Mouse (Mus musculus) heart, postnatal 0 days (tissue): ENCODE data around the gene Stard13. TPM values are rescaled to one million over a fixed set of nuclear protein-coding genes. Genes with fewer than 3 reads are reported as not detected.

Source experiments
- ATAC-seq: fragments of 200-750 bp; cut with Nextera tagmentation; 2 replicates; pipeline ENCODE4 v1.8.0; 2017; ENCODE audit warnings: low read depth, moderate number of reproducible peaks, moderate library complexity; ENCODE audit not compliant: insufficient read depth
- DNase-seq: peaks from one replicate; pipeline ENCODE4 v3.0.0-alpha.2; 2016; ENCODE audit warnings: low spot score
- H3K27ac ChIP-seq: fragments of 300-500 bp; sonication (generic); 2 replicates; pipeline ENCODE4 v1.5.1; 2014; ENCODE audit warnings: low read depth, mild to moderate bottlenecking
- H3K27me3 ChIP-seq: fragments of 300-500 bp; sonication (generic); 2 replicates; pipeline ENCODE4 v1.6.1; 2014; ENCODE audit warnings: low read length, mixed read lengths; ENCODE audit not compliant: control insufficient read depth, insufficient read depth
- H3K36me3 ChIP-seq: fragments of 300-500 bp; sonication (generic); replicated peaks from 2 replicates; pipeline ENCODE4 v1.6.1; 2014; ENCODE audit warnings: low read length, mixed read lengths; ENCODE audit not compliant: control insufficient read depth, insufficient read depth
- H3K4me1 ChIP-seq: fragments of 300-500 bp; sonication (generic); 2 replicates; pipeline ENCODE4 v1.6.1; 2014; ENCODE audit warnings: antibody characterized with exemption; ENCODE audit not compliant: control insufficient read depth, insufficient read depth
- H3K4me2 ChIP-seq: fragments of 300-500 bp; sonication (generic); 2 replicates; pipeline ENCODE4 v1.6.1; 2014; ENCODE audit warnings: low read depth, mild to moderate bottlenecking, low read length, moderate library complexity
- H3K4me3 ChIP-seq: fragments of 300-500 bp; sonication (generic); 2 replicates; pipeline ENCODE4 v1.5.1; 2014; ENCODE audit warnings: low read depth, low read length
- H3K9ac ChIP-seq: fragments of 300-500 bp; sonication (generic); replicated peaks from 2 replicates; pipeline ENCODE4 v1.6.1; 2014; ENCODE audit warnings: low read depth, low read length, mixed read lengths
- H3K9me3 ChIP-seq: fragments of 300-500 bp; sonication (generic); replicated peaks from 2 replicates; pipeline ENCODE4 v1.6.1; 2016; ENCODE audit warnings: low read length; ENCODE audit not compliant: control insufficient read depth
- CTCF ChIP-seq: IDR thresholded peaks from 2 replicates; pipeline ENCODE4 v1.5.1; 2016; ENCODE audit warnings: antibody characterized with exemption, control low read depth, low read depth
- EP300 ChIP-seq: IDR thresholded peaks from 2 replicates; pipeline ENCODE4 v1.6.1; 2016; ENCODE audit warnings: antibody characterized with exemption, low read depth
- WGBS: fragments of 180-500 bp; shearing (Covaris S2); extraction: QIAGEN DNeasy Blood & Tissue Kit; methylation state at CpG from one replicate; pipeline ENCODE4 v1.1.7; 2014; 5-methylcytosine and 5-hydroxymethylcytosine counted together
- polyA plus RNA-seq: library from polyadenylated mRNA; unstranded; fragments of >200 nt; fragmentation: Nextera tagmentation; extraction: Ambion mirVana; gene quantifications from 2 replicates; pipeline ENCODE4 v1.2.1, GENCODE M21; 2015
- total RNA-seq: library from RNA; depleted of rRNA; stranded (reverse); fragments of >200 nt; gene quantifications from 2 replicates; pipeline ENCODE4 v1.2.3, GENCODE M21; 2014; ENCODE audit warnings: low replicate concordance

Stard13 gene
- total and polyA plus RNA-seq, 2 experiments from 2014 or later = 3.3 to 10.6 TPM

- 67% methylated on average over 6 of the region's 6 CpGs for WGBS
- no peak for ATAC-seq
- H3K4me2 ChIP-seq = no peak overlapping the region
- H3K4me3 ChIP-seq = no peak overlapping the region
- H3K36me3 ChIP-seq = no peaks in the 10 kb centered on the region
- H3K27ac ChIP-seq = peak overlapping the region; percentile 65; the same call in 1 of the 2 replicates
- H3K9me3 ChIP-seq = no peaks in the 10 kb centered on the region
- H3K27me3 ChIP-seq = no peaks in the 10 kb centered on the region
- H3K9ac ChIP-seq = no peak overlapping the region
- no peak for TF ChIP-seq EP300
- TF ChIP-seq CTCF = no peak
- DNase-seq = no peak
- H3K4me1 ChIP-seq = peaks cover 30% of the 10 kb centered on the region
Observed at GRCm38 (mm10) chr5:151165381-151166016, 68.1 kb downstream of the Stard13 start.

GRCm38 (mm10) chr5:151164815-151165214, 68.8 kb downstream of the Stard13 start:
- 72% methylated on average over 4 of the region's 4 CpGs for WGBS
- no peaks in the 10 kb centered on the region for H3K27me3 ChIP-seq
- no peak overlapping the region for H3K4me3 ChIP-seq
- H3K27ac ChIP-seq = no peak overlapping the region; the same call in 1 of the 2 replicates
- peaks cover 33% of the 10 kb centered on the region for H3K4me1 ChIP-seq
- no peak overlapping the region for H3K4me2 ChIP-seq
- no peaks in the 10 kb centered on the region for H3K36me3 ChIP-seq
- no peak for DNase-seq
- H3K9me3 ChIP-seq = no peaks in the 10 kb centered on the region
- ATAC-seq = no peak
- TF ChIP-seq EP300 (no peak), CTCF (no peak)
- H3K9ac ChIP-seq = no peak overlapping the region

GRCm38 (mm10) chr5:151162642-151163041, 71.0 kb downstream of the Stard13 start:
- no peaks in the 10 kb centered on the region for H3K27me3 ChIP-seq
- no peak overlapping the region for H3K9ac ChIP-seq
- WGBS = 92% methylated on average over 3 of the region's 3 CpGs
- peaks cover 33% of the 10 kb centered on the region for H3K4me1 ChIP-seq
- no peaks in the 10 kb centered on the region for H3K9me3 ChIP-seq
- H3K4me3 ChIP-seq = no peak overlapping the region
- no peak for ATAC-seq
- TF ChIP-seq CTCF (no peak), EP300 (no peak)
- no peaks in the 10 kb centered on the region for H3K36me3 ChIP-seq
- no peak overlapping the region for H3K27ac ChIP-seq
- no peak for DNase-seq
- H3K4me2 ChIP-seq = no peak overlapping the region

GRCm38 (mm10) chr5:151155247-151155646, 78.4 kb downstream of the Stard13 start:
- Histone ChIP-seq H3K36me3 (no peaks in the 10 kb centered on the region), H3K9me3 (no peaks in the 10 kb centered on the region), H3K27ac (no peak overlapping the region), H3K4me3 (no peak overlapping the region), H3K9ac (no peak overlapping the region), H3K4me1 (peaks cover 23% of the 10 kb centered on the region), H3K4me2 (no peak overlapping the region), H3K27me3 (no peaks in the 10 kb centered on the region)
- DNase-seq (no peak), ATAC-seq (no peak)
- TF ChIP-seq EP300 = no peak
- no peak for TF ChIP-seq CTCF
- 60% methylated on average over 1 of the region's 1 CpGs for WGBS

- Histone ChIP-seq H3K4me3 (no peak overlapping the region), H3K4me1 (peaks cover 23% of the 10 kb centered on the region), H3K9ac (no peak overlapping the region), H3K36me3 (no peaks in the 10 kb centered on the region), H3K4me2 (no peak overlapping the region), H3K27ac (peak overlapping the region; percentile 31; the same call in 1 of the 2 replicates), H3K9me3 (no peaks in the 10 kb centered on the region), H3K27me3 (no peaks in the 10 kb centered on the region)
- ATAC-seq = peak; percentile 81
- WGBS = 24% methylated on average over 3 of the region's 3 CpGs
- peak; percentile 43 for DNase-seq
- TF ChIP-seq EP300 = no peak
- no peak for TF ChIP-seq CTCF
Observed at GRCm38 (mm10) chr5:151154780-151155179, 78.9 kb downstream of the Stard13 start.

GRCm38 (mm10) chr5:151154030-151154429, 79.6 kb downstream of the Stard13 start:
- Histone ChIP-seq H3K27me3 (no peaks in the 10 kb centered on the region), H3K9me3 (no peaks in the 10 kb centered on the region), H3K27ac (no peak overlapping the region), H3K4me3 (no peak overlapping the region), H3K4me1 (peaks cover 23% of the 10 kb centered on the region), H3K4me2 (no peak overlapping the region), H3K9ac (no peak overlapping the region), H3K36me3 (no peaks in the 10 kb centered on the region)
- 77% methylated on average over 4 of the region's 4 CpGs for WGBS
- TF ChIP-seq CTCF = no peak
- TF ChIP-seq EP300 = no peak
- no peak for DNase-seq
- no peak for ATAC-seq
